Mouse (Mus musculus): Measurements from ENCODE around the gene Nadsyn1. TPM values are rescaled to one million over a fixed set of nuclear protein-coding genes. Genes with fewer than 3 reads are reported as not detected.

The Nadsyn1 gene
- polyA plus RNA-seq, 1 experiment from 2014 or later, result 9.2 TPM

GRCm38 (mm10) chr7:143821241-143821640, 1.4 kb downstream of the Nadsyn1 start:
- H3K27me3 ChIP-seq (ENCODE audit: insufficient read depth, low read length), result no peaks in the 10 kb centered on the region
- H3K9me3 ChIP-seq (ENCODE audit: low read length), result no peaks in the 10 kb centered on the region
- no peak for ATAC-seq
- H3K36me3 ChIP-seq (replicated peaks; ENCODE audit: insufficient read depth, low read length), result 0 out of 2 replicates have a peak, but pooled peaks cover 10% of the 10 kb centered on the region
- H3K4me2 ChIP-seq (ENCODE audit: low read depth, low read length), result peak overlapping the region; percentile 92
- peaks cover 11% of the 10 kb centered on the region for H3K4me1 ChIP-seq (ENCODE audit: insufficient read depth)
- no peak overlapping the region for H3K4me3 ChIP-seq (ENCODE audit: low read depth, low read length)
- H3K27ac ChIP-seq (ENCODE audit: low read depth), result peak overlapping the region; percentile 5; the same call in 1 of the 2 replicates
- DNase-seq, result no peak
- 76% methylated on average over 2 of the region's 2 CpGs for WGBS (ENCODE audit: insufficient replicate concordance)
- TF ChIP-seq EP300 (IDR thresholded peaks at IDR 0.05; ENCODE audit: low read depth), result no peak
- no peak for TF ChIP-seq CTCF (IDR thresholded peaks at IDR 0.05; ENCODE audit: low read depth)
- H3K9ac ChIP-seq (replicated peaks), result no peak overlapping the region; the same call in 1 of the 2 replicates

GRCm38 (mm10) chr7:143819201-143819600, 3.4 kb downstream of the Nadsyn1 start:
- Histone ChIP-seq H3K36me3 (replicated peaks; ENCODE audit: insufficient read depth, low read length) (peaks cover 22% of the 10 kb centered on the region), H3K4me1 (ENCODE audit: insufficient read depth) (peaks cover 11% of the 10 kb centered on the region), H3K27ac (ENCODE audit: low read depth) (no peak overlapping the region), H3K4me2 (ENCODE audit: low read depth, low read length) (no peak overlapping the region), H3K9me3 (ENCODE audit: low read length) (no peaks in the 10 kb centered on the region), H3K27me3 (ENCODE audit: insufficient read depth, low read length) (no peaks in the 10 kb centered on the region), H3K4me3 (ENCODE audit: low read depth, low read length) (no peak overlapping the region), H3K9ac (replicated peaks) (no peak overlapping the region)
- TF ChIP-seq EP300 (IDR thresholded peaks at IDR 0.05; ENCODE audit: low read depth) (no peak), CTCF (IDR thresholded peaks at IDR 0.05; ENCODE audit: low read depth) (no peak)
- DNase-seq (no peak), ATAC-seq (no peak)
- WGBS (ENCODE audit: insufficient replicate concordance), result 75% methylated on average over 4 of the region's 4 CpGs

GRCm38 (mm10) chr7:143808909-143809308, 13.7 kb downstream of the Nadsyn1 start:
- TF ChIP-seq EP300 (IDR thresholded peaks at IDR 0.05; ENCODE audit: low read depth) (no peak), CTCF (IDR thresholded peaks at IDR 0.05; ENCODE audit: low read depth) (peak; percentile 63)
- Histone ChIP-seq H3K9ac (replicated peaks) (no peak overlapping the region), H3K4me3 (ENCODE audit: low read depth, low read length) (no peak overlapping the region), H3K36me3 (replicated peaks; ENCODE audit: insufficient read depth, low read length) (peaks cover 55% of the 10 kb centered on the region), H3K4me2 (ENCODE audit: low read depth, low read length) (no peak overlapping the region), H3K27me3 (ENCODE audit: insufficient read depth, low read length) (no peaks in the 10 kb centered on the region), H3K4me1 (ENCODE audit: insufficient read depth) (no peaks in the 10 kb centered on the region), H3K9me3 (ENCODE audit: low read length) (no peaks in the 10 kb centered on the region), H3K27ac (ENCODE audit: low read depth) (no peak overlapping the region)
- DNase-seq, result peak; percentile 32
- WGBS (ENCODE audit: insufficient replicate concordance), result 56% methylated on average over 1 of the region's 1 CpGs
- ATAC-seq, result no peak

- Histone ChIP-seq H3K4me3 (ENCODE audit: low read depth, low read length) (no peak overlapping the region), H3K9me3 (ENCODE audit: low read length) (no peaks in the 10 kb centered on the region), H3K27ac (ENCODE audit: low read depth) (no peak overlapping the region), H3K36me3 (replicated peaks; ENCODE audit: insufficient read depth, low read length) (peaks cover 23% of the 10 kb centered on the region), H3K4me1 (ENCODE audit: insufficient read depth) (no peaks in the 10 kb centered on the region), H3K9ac (replicated peaks) (no peak overlapping the region), H3K27me3 (ENCODE audit: insufficient read depth, low read length) (no peaks in the 10 kb centered on the region), H3K4me2 (ENCODE audit: low read depth, low read length) (no peak overlapping the region)
- TF ChIP-seq CTCF (IDR thresholded peaks at IDR 0.05; ENCODE audit: low read depth), result no peak
- no peak for TF ChIP-seq EP300 (IDR thresholded peaks at IDR 0.05; ENCODE audit: low read depth)
- ATAC-seq (no peak), DNase-seq (no peak)
- 57% methylated on average over 5 of the region's 5 CpGs for WGBS (ENCODE audit: insufficient replicate concordance)
Measured at GRCm38 (mm10) chr7:143805199-143805624, 17.4 kb downstream of the Nadsyn1 start.

GRCm38 (mm10) chr7:143801195-143802065, 21.2 kb downstream of the Nadsyn1 start:
- H3K27ac ChIP-seq (ENCODE audit: low read depth), result no peak overlapping the region
- H3K27me3 ChIP-seq (ENCODE audit: insufficient read depth, low read length), result no peaks in the 10 kb centered on the region
- H3K4me1 ChIP-seq (ENCODE audit: insufficient read depth), result no peaks in the 10 kb centered on the region
- H3K36me3 ChIP-seq (replicated peaks; ENCODE audit: insufficient read depth, low read length), result peaks cover 29% of the 10 kb centered on the region
- no peaks in the 10 kb centered on the region for H3K9me3 ChIP-seq (ENCODE audit: low read length)
- no peak for ATAC-seq
- TF ChIP-seq CTCF (IDR thresholded peaks at IDR 0.05; ENCODE audit: low read depth), result no peak
- TF ChIP-seq EP300 (IDR thresholded peaks at IDR 0.05; ENCODE audit: low read depth), result no peak
- whole genome bisulfite sequencing (ENCODE audit: insufficient replicate concordance), result 77% methylated on average over 8 of the region's 8 CpGs
- H3K4me2 ChIP-seq (ENCODE audit: low read depth, low read length), result no peak overlapping the region
- DNase-seq, result no peak
- H3K4me3 ChIP-seq (ENCODE audit: low read depth, low read length), result no peak overlapping the region
- no peak overlapping the region for H3K9ac ChIP-seq (replicated peaks)

- ATAC-seq (no peak), DNase-seq (no peak)
- no peak for TF ChIP-seq EP300 (IDR thresholded peaks at IDR 0.05; ENCODE audit: low read depth)
- TF ChIP-seq CTCF (IDR thresholded peaks at IDR 0.05; ENCODE audit: low read depth), result no peak
- Histone ChIP-seq H3K27me3 (ENCODE audit: insufficient read depth, low read length) (no peaks in the 10 kb centered on the region), H3K36me3 (replicated peaks; ENCODE audit: insufficient read depth, low read length) (peaks cover 28% of the 10 kb centered on the region), H3K4me3 (ENCODE audit: low read depth, low read length) (no peak overlapping the region), H3K4me2 (ENCODE audit: low read depth, low read length) (no peak overlapping the region), H3K9me3 (ENCODE audit: low read length) (no peaks in the 10 kb centered on the region), H3K27ac (ENCODE audit: low read depth) (no peak overlapping the region), H3K4me1 (ENCODE audit: insufficient read depth) (no peaks in the 10 kb centered on the region), H3K9ac (replicated peaks) (no peak overlapping the region)
- WGBS (ENCODE audit: insufficient replicate concordance), result 77% methylated on average over 1 of the region's 1 CpGs
Measured at GRCm38 (mm10) chr7:143800770-143801169, 21.9 kb downstream of the Nadsyn1 start.
